Mouse (Mus musculus) brown adipose tissue, adult 24 weeks (tissue): ENCODE results near the gene Tec. TPM values are rescaled to one million over a fixed set of nuclear protein-coding genes. Genes with fewer than 3 reads are reported as not detected.

ENCODE experiments used
- H3K27ac ChIP-seq: fragments of 200-500 bp; replicated peaks from 2 replicates; pipeline ENCODE4 v1.5.1; 2012; ENCODE audit warnings: low read depth, mild to moderate bottlenecking, low read length
- H3K4me1 ChIP-seq: fragments of 200-500 bp; 2 replicates; pipeline ENCODE4 v1.6.1; 2012; ENCODE audit warnings: low read length, mixed read lengths; ENCODE audit not compliant: control insufficient read depth, insufficient read depth, insufficient read length
- H3K4me3 ChIP-seq: fragments of 200-500 bp; 2 replicates; pipeline ENCODE4 v1.5.1; 2012; ENCODE audit warnings: low read depth, mild to moderate bottlenecking, low read length, moderate library complexity; ENCODE audit not compliant: insufficient read depth
- polyA plus RNA-seq: library from polyadenylated mRNA; stranded (reverse); fragments of >200 nt; gene quantifications from 2 replicates; pipeline ENCODE4 v1.2.4, GENCODE M21; 2012; ENCODE audit not compliant: missing spikeins, insufficient read depth, insufficient read length

Tec gene
- 1.4 TPM in 2 replicates for polyA plus RNA-seq

DNA sequence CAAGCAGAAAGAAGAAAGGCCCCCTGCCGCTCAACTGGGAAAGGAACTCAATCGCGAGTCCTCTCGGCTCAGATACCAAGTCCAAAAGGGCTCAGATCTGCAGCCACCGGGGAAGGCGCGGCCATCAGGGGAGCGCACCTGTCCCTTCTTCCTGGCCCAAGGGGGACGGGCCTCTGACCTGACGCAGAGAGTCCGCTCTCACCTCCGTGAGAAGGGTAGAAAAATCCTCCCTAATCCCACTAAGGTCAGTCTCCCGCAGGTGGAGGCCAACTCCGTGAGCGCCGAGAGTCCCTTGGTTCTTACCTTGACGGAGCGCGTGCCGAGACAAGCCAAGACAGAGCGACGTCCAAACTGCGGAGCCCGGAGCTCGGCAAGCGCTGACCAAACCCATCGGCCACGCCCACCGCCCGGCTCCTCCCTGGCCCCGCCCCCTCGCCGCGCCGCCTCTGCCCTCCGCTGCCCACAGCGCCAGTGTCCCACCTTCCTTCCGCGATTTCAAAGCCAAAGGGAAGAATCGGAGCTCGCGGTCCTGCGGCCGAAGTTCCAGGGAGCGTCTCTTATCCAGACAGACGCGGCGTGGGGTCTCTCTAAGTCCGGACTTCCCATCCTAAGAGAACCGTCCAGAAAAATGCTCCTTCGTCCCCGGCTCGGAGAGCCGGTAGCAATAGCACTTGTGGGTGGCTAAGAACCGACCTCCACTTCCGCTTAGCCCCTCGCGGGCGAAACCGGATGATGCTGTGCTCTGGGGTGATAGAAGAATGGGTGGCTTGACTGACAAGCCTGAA is at the start of gene Tec:
Tec (minus strand) TSS at position 393 of the 785 bp plus-strand sequence.
- Histone ChIP-seq H3K4me1 (no peaks in the 10 kb centered on the region), H3K27ac (no peak within 1 kb of the TSS), H3K4me3 (peak within 1 kb of the TSS; percentile 58)

DNA sequence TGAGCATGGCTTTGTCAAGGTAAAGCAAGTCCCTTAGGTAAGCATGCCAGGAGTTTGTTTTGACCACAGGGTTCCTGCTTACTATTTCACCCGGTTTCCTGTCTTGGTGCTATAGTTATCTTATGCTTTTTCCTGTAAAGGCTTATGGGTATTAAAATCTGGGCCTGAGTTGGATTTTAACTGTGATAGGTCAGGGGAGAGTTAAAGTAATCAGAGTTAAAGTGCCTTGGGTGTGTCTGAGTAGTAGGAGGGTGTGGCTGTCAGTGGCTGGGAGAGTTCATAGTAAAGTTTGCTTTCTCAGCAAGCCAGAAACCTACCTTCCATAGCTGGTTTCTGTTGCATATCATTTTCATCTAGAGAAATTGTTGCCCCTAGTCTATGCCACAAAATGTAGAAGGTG is 48.6 kb upstream of the Tec start:
- Histone ChIP-seq H3K27ac (no peak overlapping the region), H3K4me3 (peak overlapping the region; percentile 95; the same call in 1 of the 2 replicates), H3K4me1 (peaks cover 9% of the 10 kb centered on the region)

DNA sequence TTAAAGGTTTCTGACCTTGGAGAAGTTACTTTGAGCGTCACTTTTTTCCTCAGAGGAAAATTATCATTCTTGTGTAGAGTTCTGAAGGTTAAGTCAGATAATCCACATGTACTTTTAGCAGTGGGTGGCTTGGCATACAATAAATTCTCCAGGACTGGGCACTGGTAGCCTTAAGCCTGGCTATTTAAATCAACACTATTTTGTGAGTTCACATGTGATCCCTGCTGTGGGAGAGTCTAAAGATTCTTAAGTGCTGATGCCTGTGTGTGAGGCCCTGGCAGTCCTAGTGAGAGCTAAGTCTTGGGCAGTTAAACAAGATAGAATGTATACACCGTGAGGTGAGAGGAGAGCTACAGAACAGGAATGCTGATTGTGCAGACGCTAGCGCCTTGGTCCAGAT is 47.8 kb upstream of the Tec start:
- peaks cover 9% of the 10 kb centered on the region for H3K4me1 ChIP-seq
- peak overlapping the region; percentile 19; the same call in 1 of the 2 replicates for H3K27ac ChIP-seq
- H3K4me3 ChIP-seq = peak overlapping the region; percentile 95

DNA sequence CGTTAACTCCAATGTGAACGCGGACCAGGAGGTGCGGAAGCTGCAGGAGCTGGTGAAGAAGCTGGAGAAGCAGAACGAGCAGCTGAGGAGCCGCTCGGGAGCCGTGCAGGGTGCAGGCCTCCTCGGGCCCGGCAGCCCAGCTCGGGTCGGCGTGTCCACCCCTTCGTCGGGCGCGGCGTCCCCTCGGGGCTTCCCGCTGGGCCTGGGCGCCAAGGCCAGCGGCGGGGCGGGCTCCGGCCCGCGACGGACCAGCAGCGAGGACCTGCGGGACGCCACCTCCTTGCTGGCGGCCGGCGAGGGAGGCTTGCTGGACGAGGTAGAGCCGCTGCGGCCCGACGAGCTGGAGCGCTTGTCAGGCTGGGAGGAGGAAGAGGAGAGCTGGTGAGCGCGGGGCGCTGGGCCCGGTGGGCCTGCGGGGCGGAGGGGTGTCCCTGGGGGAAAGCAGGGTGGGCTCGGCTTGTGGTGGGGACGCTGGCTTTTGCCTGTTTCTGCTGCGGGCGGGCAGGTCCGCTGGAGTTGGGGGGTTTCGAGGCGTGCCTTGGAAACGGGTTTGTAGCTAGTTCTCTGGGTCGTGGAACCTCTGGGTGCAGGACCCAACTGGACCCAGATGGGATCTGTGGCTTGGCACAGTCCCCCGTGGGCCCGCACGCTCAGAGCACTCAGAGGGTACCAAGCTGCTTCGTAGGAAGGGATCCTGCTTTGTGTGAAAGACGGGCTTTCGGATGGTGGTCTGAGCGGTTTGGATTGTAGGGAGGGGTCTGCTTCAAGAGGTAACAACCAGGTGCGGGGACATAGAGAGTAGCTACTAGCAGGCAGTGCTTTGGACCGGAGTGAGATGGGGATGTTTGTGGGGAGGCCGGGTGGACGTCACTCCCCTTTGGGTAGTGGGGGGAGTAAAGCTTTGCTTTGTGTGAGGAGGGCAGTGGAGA is 46.6 kb upstream of the Tec start:
- H3K27ac ChIP-seq = peak overlapping the region; percentile 93
- H3K4me3 ChIP-seq = peak overlapping the region; percentile 95
- H3K4me1 ChIP-seq = peaks cover 9% of the 10 kb centered on the region

DNA sequence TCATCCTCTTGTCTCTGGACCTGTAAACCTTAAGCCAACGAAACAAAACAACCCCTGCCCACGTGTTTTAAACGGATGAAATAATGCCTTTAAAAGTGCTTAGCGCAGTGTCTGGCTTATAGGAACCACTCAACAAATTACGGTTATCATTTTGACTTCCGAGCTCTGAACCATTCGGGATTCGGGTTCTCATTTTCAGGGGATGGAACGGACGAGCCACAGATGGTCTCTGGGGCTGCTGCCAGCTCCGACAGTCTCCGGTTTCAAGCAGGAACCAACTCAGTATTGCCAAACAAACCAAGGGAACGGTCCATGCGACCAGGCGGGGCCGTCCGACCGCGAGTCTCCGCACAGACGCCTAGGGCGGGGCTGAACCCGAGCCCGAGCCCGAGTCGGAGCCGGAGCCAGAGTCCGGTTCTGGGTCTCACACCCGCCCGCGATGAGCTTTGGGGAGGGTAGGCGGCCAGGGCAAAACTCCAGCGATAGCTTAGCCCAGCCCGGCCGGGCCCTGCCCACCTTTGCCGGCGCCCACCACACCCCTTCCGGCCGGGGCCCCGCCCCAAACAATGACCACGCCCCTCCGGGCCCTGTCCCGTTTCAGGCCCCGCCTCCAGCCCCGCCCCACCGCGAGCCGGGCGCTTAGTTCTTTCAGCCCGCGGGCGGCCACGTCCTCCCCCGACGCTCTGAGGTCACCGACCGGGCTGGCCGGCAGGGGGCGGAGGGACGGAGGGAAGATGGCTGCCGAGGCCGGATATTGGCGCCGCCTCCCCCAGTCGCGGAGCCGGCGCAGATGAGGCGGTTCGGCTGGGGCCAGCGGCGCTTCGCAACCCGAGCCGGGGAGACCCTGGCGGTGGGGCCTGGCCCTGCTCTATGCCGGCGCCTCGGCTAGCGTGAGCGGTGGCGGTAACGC is 45.6 kb upstream of the Tec start, which contains the start of gene Slain2:
Slain2 (plus strand) TSS at position 657 of the 910 bp plus-strand sequence.
- Histone ChIP-seq H3K27ac (peak within 1 kb of the TSS; percentile 93), H3K4me3 (peak within 1 kb of the TSS; percentile 95), H3K4me1 (peaks cover 9% of the 10 kb centered on the region)

DNA sequence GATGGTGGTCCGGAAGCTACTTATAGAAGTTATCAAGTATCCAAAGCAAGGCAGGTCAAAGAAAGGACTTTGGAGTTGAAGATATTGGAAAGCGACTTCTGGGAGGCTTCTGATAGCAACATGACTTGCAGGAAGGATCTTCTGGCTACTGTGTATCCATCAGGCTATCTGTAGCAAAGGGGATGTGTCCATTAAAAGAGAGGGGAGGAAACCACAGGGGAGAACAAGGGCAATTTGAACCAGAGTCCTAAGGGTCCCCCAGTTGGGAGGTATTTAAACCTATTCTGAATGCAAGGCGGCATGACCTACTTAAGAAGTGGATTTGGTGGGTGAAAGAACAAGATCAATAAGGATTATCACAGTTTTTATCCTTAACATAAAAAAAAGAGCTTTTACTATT is 43.0 kb upstream of the Tec start:
- H3K4me1 ChIP-seq = peaks cover 5% of the 10 kb centered on the region
- no peak overlapping the region for H3K27ac ChIP-seq
- H3K4me3 ChIP-seq = no peak overlapping the region

DNA sequence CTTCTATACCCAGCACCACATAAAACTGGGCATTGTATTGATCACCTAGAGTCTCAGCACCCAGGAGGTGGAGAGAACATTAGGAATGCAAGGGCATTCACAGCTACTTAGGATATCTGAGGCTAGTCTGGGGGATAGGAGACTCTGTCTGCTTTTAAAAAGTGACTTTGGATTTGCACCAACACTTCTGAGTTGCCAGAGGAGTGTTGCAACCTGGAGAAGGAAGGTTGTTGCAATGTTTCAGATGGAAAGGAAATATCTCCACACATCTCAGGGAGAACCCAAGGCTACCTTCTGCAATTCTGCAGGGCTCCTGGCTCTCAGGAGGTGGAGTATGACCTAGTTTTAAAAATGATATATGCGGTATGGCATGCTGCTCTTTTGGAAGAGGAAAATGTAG is 42.1 kb upstream of the Tec start:
- peak overlapping the region; percentile 45 for H3K27ac ChIP-seq
- no peaks in the 10 kb centered on the region; the same call in 1 of the 2 replicates for H3K4me1 ChIP-seq
- H3K4me3 ChIP-seq = no peak overlapping the region

DNA sequence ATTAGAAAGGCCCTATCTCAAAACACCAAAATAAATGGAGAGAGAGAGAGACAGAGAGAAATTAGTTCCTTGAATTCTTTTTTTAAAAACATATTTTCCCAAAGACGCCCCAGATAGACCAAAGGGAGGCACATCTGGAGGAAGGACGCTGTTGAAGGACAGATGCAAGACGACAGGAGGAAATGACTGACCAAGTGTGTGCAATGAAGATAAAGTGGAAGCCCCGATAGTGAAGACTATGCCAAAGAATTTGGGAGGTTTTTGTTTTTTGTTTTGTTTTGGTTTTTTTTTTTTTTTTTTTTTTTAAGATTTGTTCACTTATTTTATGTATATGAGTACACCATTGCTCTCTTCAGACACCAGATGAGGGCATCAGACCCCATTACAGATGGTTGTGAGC is 41.1 kb upstream of the Tec start:
- H3K4me1 ChIP-seq = no peaks in the 10 kb centered on the region; the same call in 1 of the 2 replicates
- H3K27ac ChIP-seq = no peak overlapping the region
- no peak overlapping the region for H3K4me3 ChIP-seq

DNA sequence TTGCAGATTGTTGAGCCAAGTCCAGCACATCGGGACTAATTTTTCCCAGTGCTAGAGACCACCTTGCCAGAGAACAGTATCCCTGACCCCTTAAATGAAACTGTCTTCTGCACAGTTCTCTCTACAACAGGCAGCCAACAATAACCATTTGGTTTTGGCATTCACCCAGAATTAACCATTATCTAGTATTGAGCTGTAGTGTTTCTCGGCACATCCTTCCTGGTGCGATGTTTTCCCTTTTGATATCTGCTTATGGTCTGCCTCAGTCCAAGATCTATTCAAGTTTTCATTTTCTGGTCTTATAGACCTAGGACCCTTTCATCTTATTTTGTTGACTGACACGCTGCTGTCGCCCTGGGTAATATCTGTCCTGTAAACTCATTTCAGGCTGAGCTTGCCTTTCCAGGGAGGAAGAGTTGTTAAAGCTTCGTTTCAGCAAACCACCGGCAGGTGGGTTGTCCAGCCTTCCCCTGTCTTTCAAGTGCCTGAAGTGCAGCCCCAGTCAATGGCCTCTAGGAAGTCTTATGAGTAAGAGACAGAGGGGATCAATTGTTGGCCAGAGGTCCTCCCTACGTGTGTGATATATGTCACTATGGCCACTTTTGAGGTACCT is 40.1 kb upstream of the Tec start:
- Histone ChIP-seq H3K4me1 (peaks cover 3% of the 10 kb centered on the region; the same call in 1 of the 2 replicates), H3K27ac (no peak overlapping the region), H3K4me3 (no peak overlapping the region)

DNA sequence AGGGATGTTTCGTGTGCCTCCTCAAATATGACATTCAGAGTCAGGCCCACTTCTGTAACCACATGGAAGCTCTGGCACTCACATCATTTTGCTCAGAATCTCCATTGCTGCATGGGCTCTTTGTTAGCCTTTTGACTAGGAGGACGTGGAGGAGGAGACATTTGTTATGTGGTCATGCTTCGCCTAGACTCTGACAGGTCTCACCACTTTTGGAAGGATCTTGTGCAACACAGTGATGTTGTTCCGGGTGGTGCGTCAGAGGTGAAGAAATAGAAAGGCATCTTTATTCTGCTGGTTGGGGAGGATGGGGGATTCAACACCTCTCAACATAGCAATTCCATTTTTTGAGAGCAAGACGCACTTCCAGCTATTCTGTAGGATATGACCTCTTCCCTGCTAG is 39.1 kb upstream of the Tec start:
- H3K27ac ChIP-seq = no peak overlapping the region
- H3K4me1 ChIP-seq = peaks cover 5% of the 10 kb centered on the region
- H3K4me3 ChIP-seq = no peak overlapping the region

DNA sequence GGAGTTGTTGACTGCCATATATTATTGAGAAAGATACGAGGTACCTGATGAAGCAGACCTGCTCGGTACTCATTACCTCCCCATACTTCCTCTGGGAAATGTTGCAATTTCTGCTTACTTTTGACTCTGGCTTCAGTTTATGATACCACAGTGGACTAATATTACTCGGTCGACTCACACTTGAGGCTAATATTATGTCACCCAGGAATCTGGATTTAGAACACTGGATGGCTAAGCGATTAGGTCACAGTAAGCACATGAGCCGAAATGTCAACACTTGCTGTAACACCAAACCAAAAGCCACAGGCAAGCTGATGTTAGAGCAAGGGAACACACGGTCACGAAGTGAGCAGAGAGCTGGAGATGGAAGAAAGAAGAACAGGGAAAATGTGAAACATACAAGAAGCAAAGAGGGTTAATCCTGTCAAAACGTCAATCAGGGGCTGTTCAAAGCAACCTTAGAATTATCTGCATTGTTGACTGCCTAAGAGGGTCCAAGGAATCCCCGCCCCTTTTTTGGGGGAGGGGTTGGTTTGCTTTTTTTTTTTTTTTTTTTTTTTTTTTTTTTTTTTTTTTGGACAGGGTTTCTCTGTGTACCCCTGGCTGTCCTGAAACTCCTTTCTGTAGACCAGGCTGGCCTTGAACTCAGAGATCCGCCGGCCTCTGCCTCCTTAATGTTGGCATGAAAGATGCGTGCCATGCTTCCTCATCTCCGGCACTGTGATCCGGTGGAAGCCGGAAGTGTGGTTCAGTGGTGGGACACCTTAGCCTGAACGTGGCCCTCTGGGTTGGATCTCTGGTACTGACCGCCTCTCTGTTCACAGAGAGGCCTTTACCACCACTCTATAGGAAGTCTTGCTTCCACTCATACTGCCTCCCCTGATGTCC is 36.9 kb upstream of the Tec start:
- Histone ChIP-seq H3K4me3 (no peak overlapping the region), H3K4me1 (peaks cover 5% of the 10 kb centered on the region), H3K27ac (peak overlapping the region; percentile 41)

DNA sequence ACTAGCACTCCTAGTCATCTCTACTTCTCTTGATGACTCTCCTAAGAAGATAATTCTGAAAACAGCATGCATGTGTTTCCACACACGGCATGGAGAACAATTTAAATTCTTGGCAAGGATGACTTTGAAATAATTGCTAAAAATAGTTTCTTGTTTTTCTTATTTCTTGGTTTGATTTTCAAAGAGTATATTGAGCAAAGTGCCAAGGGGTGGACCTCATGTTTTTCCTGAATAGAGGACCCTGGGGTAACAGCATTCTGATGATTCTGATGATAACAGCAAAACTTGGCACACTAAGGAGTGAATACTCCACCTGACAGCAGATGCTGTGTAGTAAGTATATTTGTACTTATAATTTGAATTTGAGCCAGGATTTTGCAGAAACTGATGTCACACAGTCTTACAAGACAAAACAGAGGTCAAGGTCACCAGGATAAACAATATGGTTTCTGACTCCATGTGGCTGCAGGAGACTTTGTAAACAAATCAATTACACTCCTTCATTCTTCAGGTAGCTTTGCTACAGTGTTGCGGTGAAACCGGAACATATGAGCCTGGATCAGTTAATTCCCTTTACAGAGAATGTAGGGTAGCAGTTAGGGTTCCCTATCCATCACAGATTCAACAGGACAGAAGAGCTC is 34.7 kb upstream of the Tec start:
- no peak overlapping the region for H3K4me3 ChIP-seq
- peaks cover 5% of the 10 kb centered on the region for H3K4me1 ChIP-seq
- peak overlapping the region; percentile 21; the same call in 1 of the 2 replicates for H3K27ac ChIP-seq

DNA sequence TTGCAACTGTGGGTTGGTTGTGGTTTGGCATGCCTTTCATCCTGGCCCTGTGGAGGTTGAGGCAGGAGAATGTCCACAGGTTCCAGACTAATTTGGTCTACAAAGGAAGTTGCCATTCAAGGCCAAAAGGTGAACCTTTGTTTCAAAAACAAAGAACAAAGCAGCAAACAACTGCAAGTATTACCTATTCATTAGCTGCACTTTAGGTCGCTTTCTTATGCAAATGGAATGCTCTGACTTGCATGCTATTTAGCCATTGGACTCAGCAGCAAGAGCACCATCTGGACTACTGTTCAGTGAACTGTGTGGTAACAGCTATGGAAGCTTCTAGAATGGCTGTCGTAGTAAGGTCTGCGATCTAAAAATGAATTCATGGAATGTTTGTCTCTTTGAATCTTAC is 34.0 kb upstream of the Tec start:
- Histone ChIP-seq H3K27ac (no peak overlapping the region; the same call in 1 of the 2 replicates), H3K4me1 (peaks cover 5% of the 10 kb centered on the region), H3K4me3 (no peak overlapping the region)
